Mouse (Mus musculus) G1E-ER4 (cell line): ENCODE data around the gene Amigo2. TPM values are rescaled to one million over a fixed set of nuclear protein-coding genes. Genes with fewer than 3 reads are reported as not detected.

Source experiments
- GATA1 ChIP-seq: IDR thresholded peaks from one replicate; pipeline ENCODE4 v1.8.0; 2012; ENCODE audit warnings: low read length, inconsistent platforms
- polyA plus RNA-seq: library from polyadenylated mRNA; stranded (reverse); fragments of >175 nt; gene quantifications from 2 replicates; pipeline ENCODE4 v1.2.3, GENCODE M21; 2012

Gene Amigo2
- polyA plus RNA-seq = not detected in 2 replicates

GRCm38 (mm10) chr15:97246911-97247790 lies at the start of gene Amigo2, which contains the start of gene Pced1b:
TSS of gene Amigo2 (minus strand) at chr15:97247287.
TSS of gene Pced1b (plus strand) at chr15:97247107.
- no peak for TF ChIP-seq GATA1

GRCm38 (mm10) chr15:97291291-97292050 lies 44.4 kb upstream of the Amigo2 start:
- no peak for TF ChIP-seq GATA1

- TF ChIP-seq GATA1 = no peak
Observed at GRCm38 (mm10) chr15:97290351-97290750, 43.3 kb upstream of the Amigo2 start.

GRCm38 (mm10) chr15:97289176-97289575 lies 42.1 kb upstream of the Amigo2 start:
- no peak for TF ChIP-seq GATA1

DNA sequence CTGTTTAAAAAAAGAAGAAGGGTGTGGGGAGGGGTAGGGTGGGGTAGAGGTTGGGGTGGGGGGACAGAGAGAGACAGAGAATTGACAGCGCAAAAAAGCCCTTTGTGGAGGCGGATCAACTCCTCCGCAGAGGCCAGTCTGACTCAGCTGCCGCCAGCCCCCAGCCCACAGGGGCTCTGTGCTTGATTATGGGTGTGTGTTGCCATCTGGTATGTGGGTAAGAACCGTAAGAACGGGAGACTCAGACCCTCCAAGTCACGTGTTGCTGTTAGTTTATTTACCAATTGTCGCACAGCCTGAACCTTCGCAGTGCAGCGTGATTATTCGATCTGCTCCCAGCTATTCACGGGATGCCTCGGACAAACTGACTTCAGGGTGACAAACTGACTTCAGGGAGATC lies 41.6 kb upstream of the Amigo2 start:
- TF ChIP-seq GATA1 = no peak

DNA sequence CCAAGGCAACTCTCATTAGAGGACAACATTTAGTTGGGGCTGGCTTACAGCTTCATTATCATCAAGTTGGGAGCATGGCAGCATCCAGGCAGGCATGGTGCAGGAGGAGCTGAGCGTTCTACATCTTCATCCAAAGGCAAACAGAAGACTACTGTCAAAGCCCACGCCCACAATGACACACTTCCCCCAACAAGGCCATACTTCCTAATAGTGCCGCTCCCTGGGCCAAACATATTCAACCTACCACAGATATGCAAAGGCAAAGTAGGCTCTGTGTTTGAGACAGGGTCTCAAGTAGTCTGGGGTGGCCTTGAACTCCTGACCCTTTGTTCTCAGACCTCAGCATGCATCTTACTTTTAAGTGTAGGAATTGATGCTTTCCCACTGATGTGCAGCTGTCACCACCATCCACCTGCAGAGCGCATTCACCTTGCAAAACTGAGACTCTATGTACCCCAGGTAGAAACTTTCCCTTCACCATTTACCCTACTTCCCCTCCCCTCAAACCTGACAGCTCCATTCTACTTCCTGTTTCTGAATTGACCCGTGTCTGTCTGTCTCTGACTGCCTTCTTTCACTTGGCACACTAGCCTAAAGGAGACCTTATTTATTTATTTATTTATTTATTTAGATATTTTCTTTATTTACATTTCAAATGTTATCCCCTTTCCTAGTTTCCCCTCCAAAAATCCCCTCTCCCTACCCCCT lies 40.5 kb upstream of the Amigo2 start:
- no peak for TF ChIP-seq GATA1

- TF ChIP-seq GATA1 = no peak
Observed at GRCm38 (mm10) chr15:97286731-97287130, 39.6 kb upstream of the Amigo2 start.

GRCm38 (mm10) chr15:97285665-97286212 lies 38.7 kb upstream of the Amigo2 start:
- TF ChIP-seq GATA1 = no peak

GRCm38 (mm10) chr15:97284201-97284600 lies 37.1 kb upstream of the Amigo2 start:
- TF ChIP-seq GATA1 = no peak

DNA sequence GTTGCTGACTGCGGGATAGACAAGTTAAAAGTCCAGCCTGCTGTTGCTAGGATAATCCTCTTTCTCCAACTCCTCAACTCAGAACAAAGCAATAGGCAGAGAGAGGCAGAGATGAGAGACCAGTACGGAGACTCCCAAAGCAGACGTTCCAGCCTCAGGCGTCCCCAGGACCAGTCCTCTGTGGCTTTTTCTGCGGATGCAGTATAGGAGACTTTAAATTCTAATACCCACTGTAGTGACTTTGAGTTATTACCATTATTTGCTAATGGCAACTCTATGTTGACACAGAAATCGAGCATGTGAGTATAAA lies 35.4 kb upstream of the Amigo2 start:
- TF ChIP-seq GATA1 = no peak

DNA sequence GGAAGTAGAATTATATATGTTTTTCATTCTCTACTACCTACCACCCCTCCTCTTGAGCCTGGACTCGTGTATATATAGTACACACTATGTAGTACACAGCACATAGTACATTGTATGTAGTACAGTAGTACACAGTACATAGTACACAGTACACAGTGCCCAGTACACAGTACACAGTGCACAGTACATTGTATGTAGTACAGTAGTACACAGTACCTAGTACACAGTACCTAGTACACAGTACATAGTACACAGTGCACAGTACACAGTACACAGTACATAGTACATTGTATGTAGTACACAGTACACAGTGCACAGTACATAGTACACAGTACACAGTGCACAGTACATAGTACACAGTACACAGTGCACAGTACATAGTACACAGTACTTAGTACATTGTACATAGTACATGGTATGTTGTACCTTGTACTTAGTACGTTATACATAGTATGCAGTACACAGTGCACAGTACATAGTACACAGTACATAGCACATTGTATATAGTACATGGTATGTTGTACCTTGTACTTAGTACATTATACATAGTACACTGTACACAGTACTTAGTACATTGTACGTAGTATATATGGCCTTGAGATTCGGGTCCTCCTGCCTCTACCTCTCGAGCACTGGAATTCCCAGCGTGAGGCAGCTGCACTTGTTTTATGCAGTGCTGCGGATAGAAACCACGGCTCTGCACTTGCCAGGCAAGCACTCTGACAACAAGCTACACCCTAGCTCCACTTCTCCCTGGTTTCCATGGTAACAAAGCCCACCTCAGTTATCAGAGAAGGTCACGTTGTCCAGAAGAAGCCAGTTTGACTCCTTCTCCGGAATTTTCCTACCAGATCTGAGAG lies 34.9 kb upstream of the Amigo2 start:
- TF ChIP-seq GATA1 = no peak

GRCm38 (mm10) chr15:97280776-97281175 lies 33.7 kb upstream of the Amigo2 start:
- no peak for TF ChIP-seq GATA1

DNA sequence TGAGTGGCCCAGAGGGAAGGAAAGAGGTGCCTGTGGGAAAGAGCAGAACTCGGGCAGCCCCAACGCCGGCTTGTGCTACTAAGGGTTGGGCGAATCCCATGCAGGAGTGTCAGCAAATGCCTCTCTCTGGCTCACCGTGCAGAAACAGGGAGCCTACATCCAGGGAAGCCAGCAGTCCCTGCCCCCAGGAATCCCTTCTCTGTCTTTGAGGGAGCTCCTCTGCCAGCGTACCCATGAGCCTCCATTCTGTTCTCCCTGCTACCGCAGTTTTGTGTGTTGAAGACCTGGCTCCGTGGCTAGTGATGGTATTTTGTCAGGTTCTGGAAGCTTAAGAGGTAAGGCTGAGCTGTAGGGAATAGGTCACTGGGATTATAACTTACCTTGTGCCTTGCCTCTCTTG lies 33.0 kb upstream of the Amigo2 start:
- TF ChIP-seq GATA1 = no peak

DNA sequence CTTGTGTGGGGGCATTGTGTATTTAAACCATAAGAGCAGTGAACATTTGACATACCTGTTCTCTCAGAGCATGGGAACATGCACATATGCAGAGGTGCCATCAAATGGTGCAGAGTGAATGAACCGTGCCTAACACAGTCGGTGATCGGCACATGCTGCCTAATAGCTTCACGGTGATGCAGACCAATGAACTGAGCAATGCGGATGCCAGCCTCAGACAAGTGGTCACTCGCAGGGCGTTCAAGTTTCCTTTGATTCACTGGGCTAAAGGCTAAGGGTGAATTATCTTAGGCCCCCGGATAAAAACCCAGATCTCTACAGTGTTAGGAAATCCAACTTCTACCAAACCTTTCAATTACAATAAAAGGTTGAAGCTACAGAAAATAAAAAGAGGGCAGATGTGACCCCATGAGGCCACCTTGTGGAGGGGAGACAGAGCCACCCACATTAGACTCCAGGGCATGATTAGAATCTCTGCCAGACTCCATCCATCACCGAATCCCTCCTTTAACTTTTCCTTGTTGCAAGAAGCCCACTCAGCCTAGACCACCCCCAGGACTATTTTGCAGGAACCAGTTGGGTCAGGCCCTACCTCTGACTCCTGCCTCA lies 31.4 kb upstream of the Amigo2 start:
- TF ChIP-seq GATA1 = no peak

DNA sequence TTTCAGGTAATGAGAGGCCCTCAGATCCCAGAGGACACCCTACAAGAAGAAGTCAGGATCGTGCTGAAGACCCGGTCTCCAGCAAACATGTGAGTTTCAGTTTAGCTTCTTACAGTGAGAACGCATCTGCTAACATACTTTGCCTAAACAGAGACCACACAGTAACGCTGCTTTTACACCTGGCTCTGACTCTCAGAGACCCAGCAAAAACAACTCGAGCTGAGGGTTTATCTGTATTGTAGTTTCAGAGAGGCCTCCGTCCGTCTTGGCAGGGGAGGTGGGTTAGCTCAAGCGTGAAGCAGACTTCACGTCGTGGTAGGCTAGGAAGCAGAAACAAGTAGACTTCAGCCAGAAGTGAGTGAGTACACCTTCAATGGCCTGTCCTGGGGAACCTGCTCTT lies 30.2 kb upstream of the Amigo2 start:
- TF ChIP-seq GATA1 = no peak
